Mouse (Mus musculus): Measurements from ENCODE around the gene Ano4. TPM values are rescaled to one million over a fixed set of nuclear protein-coding genes. Genes with fewer than 3 reads are reported as not detected.

The Ano4 gene
- polyA plus RNA-seq, 1 experiment from 2014 or later, result not detected

- H3K27ac ChIP-seq (ENCODE audit: low read depth), result no peak overlapping the region
- no peaks in the 10 kb centered on the region for H3K4me1 ChIP-seq (ENCODE audit: insufficient read depth)
- no peak overlapping the region for H3K4me3 ChIP-seq (ENCODE audit: low read depth, low read length)
- ATAC-seq (no peak), DNase-seq (no peak)
- no peaks in the 10 kb centered on the region for H3K36me3 ChIP-seq (replicated peaks; ENCODE audit: insufficient read depth, low read length)
- no peak overlapping the region for H3K9ac ChIP-seq (replicated peaks)
- whole genome bisulfite sequencing (ENCODE audit: insufficient replicate concordance), result 68% methylated on average over 3 of the region's 3 CpGs
- no peaks in the 10 kb centered on the region for H3K9me3 ChIP-seq (ENCODE audit: low read length)
- H3K27me3 ChIP-seq (ENCODE audit: insufficient read depth, low read length), result no peaks in the 10 kb centered on the region
- H3K4me2 ChIP-seq (ENCODE audit: low read depth, low read length), result no peak overlapping the region
- TF ChIP-seq CTCF (IDR thresholded peaks at IDR 0.05; ENCODE audit: low read depth) (no peak), EP300 (IDR thresholded peaks at IDR 0.05; ENCODE audit: low read depth) (no peak)
Measured at GRCm38 (mm10) chr10:89195068-89195467, 149.5 kb downstream of the Ano4 start.

- 74% methylated on average over 7 of the region's 7 CpGs for WGBS (ENCODE audit: insufficient replicate concordance)
- Histone ChIP-seq H3K27me3 (ENCODE audit: insufficient read depth, low read length) (no peaks in the 10 kb centered on the region), H3K4me1 (ENCODE audit: insufficient read depth) (no peaks in the 10 kb centered on the region), H3K36me3 (replicated peaks; ENCODE audit: insufficient read depth, low read length) (no peaks in the 10 kb centered on the region), H3K9ac (replicated peaks) (no peak overlapping the region), H3K27ac (ENCODE audit: low read depth) (no peak overlapping the region), H3K4me3 (ENCODE audit: low read depth, low read length) (no peak overlapping the region), H3K9me3 (ENCODE audit: low read length) (no peaks in the 10 kb centered on the region), H3K4me2 (ENCODE audit: low read depth, low read length) (no peak overlapping the region)
- ATAC-seq (no peak), DNase-seq (no peak)
- no peak for TF ChIP-seq EP300 (IDR thresholded peaks at IDR 0.05; ENCODE audit: low read depth)
Measured at GRCm38 (mm10) chr10:89194440-89194839, 150.1 kb downstream of the Ano4 start.

GRCm38 (mm10) chr10:89177921-89178320 lies 166.6 kb downstream of the Ano4 start:
- Histone ChIP-seq H3K4me3 (ENCODE audit: low read depth, low read length) (no peak overlapping the region), H3K9me3 (ENCODE audit: low read length) (no peaks in the 10 kb centered on the region), H3K4me1 (ENCODE audit: insufficient read depth) (no peaks in the 10 kb centered on the region), H3K4me2 (ENCODE audit: low read depth, low read length) (no peak overlapping the region), H3K9ac (replicated peaks) (no peak overlapping the region), H3K36me3 (replicated peaks; ENCODE audit: insufficient read depth, low read length) (no peaks in the 10 kb centered on the region), H3K27me3 (ENCODE audit: insufficient read depth, low read length) (no peaks in the 10 kb centered on the region), H3K27ac (ENCODE audit: low read depth) (no peak overlapping the region)
- WGBS (ENCODE audit: insufficient replicate concordance), result 62% methylated on average over 4 of the region's 4 CpGs
- TF ChIP-seq CTCF (IDR thresholded peaks at IDR 0.05; ENCODE audit: low read depth) (no peak), EP300 (IDR thresholded peaks at IDR 0.05; ENCODE audit: low read depth) (no peak)
- DNase-seq, result no peak
- ATAC-seq, result no peak

- WGBS (ENCODE audit: insufficient replicate concordance), result 75% methylated on average over 1 of the region's 1 CpGs
- Histone ChIP-seq H3K36me3 (replicated peaks; ENCODE audit: insufficient read depth, low read length) (no peaks in the 10 kb centered on the region), H3K9me3 (ENCODE audit: low read length) (no peaks in the 10 kb centered on the region), H3K4me3 (ENCODE audit: low read depth, low read length) (no peak overlapping the region), H3K27ac (ENCODE audit: low read depth) (no peak overlapping the region), H3K4me1 (ENCODE audit: insufficient read depth) (no peaks in the 10 kb centered on the region), H3K27me3 (ENCODE audit: insufficient read depth, low read length) (no peaks in the 10 kb centered on the region), H3K4me2 (ENCODE audit: low read depth, low read length) (no peak overlapping the region), H3K9ac (replicated peaks) (no peak overlapping the region)
- DNase-seq (no peak), ATAC-seq (no peak)
- TF ChIP-seq CTCF (IDR thresholded peaks at IDR 0.05; ENCODE audit: low read depth) (no peak), EP300 (IDR thresholded peaks at IDR 0.05; ENCODE audit: low read depth) (no peak)
Measured at GRCm38 (mm10) chr10:89164533-89164932, 180.0 kb downstream of the Ano4 start.

- H3K4me2 ChIP-seq (ENCODE audit: low read depth, low read length), result no peak overlapping the region
- 45% methylated on average over 2 of the region's 2 CpGs for WGBS (ENCODE audit: insufficient replicate concordance)
- H3K9ac ChIP-seq (replicated peaks), result no peak overlapping the region
- DNase-seq (no peak), ATAC-seq (no peak)
- H3K27me3 ChIP-seq (ENCODE audit: insufficient read depth, low read length), result no peaks in the 10 kb centered on the region
- H3K4me1 ChIP-seq (ENCODE audit: insufficient read depth), result no peaks in the 10 kb centered on the region
- TF ChIP-seq CTCF (IDR thresholded peaks at IDR 0.05; ENCODE audit: low read depth), result no peak
- TF ChIP-seq EP300 (IDR thresholded peaks at IDR 0.05; ENCODE audit: low read depth), result no peak
- no peak overlapping the region for H3K27ac ChIP-seq (ENCODE audit: low read depth)
- no peaks in the 10 kb centered on the region for H3K9me3 ChIP-seq (ENCODE audit: low read length)
- no peak overlapping the region for H3K4me3 ChIP-seq (ENCODE audit: low read depth, low read length)
- H3K36me3 ChIP-seq (replicated peaks; ENCODE audit: insufficient read depth, low read length), result no peaks in the 10 kb centered on the region
Measured at GRCm38 (mm10) chr10:89155502-89155901, 189.1 kb downstream of the Ano4 start.

GRCm38 (mm10) chr10:89154797-89155465 lies 189.6 kb downstream of the Ano4 start:
- WGBS (ENCODE audit: insufficient replicate concordance), result 72% methylated on average over 2 of the region's 2 CpGs
- ATAC-seq (no peak), DNase-seq (no peak)
- H3K36me3 ChIP-seq (replicated peaks; ENCODE audit: insufficient read depth, low read length), result no peaks in the 10 kb centered on the region
- no peaks in the 10 kb centered on the region for H3K9me3 ChIP-seq (ENCODE audit: low read length)
- no peak overlapping the region for H3K9ac ChIP-seq (replicated peaks)
- H3K27ac ChIP-seq (ENCODE audit: low read depth), result no peak overlapping the region
- no peak overlapping the region for H3K4me3 ChIP-seq (ENCODE audit: low read depth, low read length)
- H3K4me2 ChIP-seq (ENCODE audit: low read depth, low read length), result no peak overlapping the region
- TF ChIP-seq CTCF (IDR thresholded peaks at IDR 0.05; ENCODE audit: low read depth), result no peak
- TF ChIP-seq EP300 (IDR thresholded peaks at IDR 0.05; ENCODE audit: low read depth), result no peak
- H3K27me3 ChIP-seq (ENCODE audit: insufficient read depth, low read length), result no peaks in the 10 kb centered on the region
- H3K4me1 ChIP-seq (ENCODE audit: insufficient read depth), result no peaks in the 10 kb centered on the region
